Mouse (Mus musculus): Measurements from ENCODE around the gene Trp53rka. TPM values are rescaled to one million over a fixed set of nuclear protein-coding genes. Genes with fewer than 3 reads are reported as not detected.

Gene Trp53rka
- polyA plus RNA-seq, 1 experiment from 2014 or later: 10.8 TPM

DNA sequence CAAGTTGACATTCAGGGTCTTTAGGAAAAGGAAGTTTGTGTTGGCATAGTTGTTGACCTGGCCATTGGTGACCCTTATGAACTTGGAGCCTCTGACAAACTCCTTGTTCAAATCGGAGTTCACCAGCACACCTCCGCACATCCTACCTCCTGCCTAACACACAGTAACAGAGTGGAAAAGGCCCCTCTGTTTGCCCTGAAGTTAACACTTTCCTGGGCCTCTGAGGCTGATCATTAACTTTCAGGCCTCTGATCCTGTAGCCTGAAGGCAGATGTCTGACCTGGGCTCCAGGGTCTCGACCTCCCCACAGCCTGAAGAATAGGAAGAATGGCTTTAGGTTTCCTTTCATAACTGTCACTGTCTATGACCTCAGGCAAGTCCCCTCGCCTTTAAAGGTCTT lies 51.5 kb downstream of the Trp53rka start:
- Histone ChIP-seq H3K27ac (ENCODE audit: low read depth, low read length) (no peak overlapping the region), H3K9me3 (ENCODE audit: control insufficient read depth) (no peaks in the 10 kb centered on the region), H3K4me2 (replicated peaks; ENCODE audit: low read depth) (no peak overlapping the region), H3K9ac (ENCODE audit: low read depth, low read length) (no peak overlapping the region), H3K36me3 (ENCODE audit: control insufficient read depth, insufficient read depth) (no peaks in the 10 kb centered on the region), H3K27me3 (replicated peaks; ENCODE audit: control insufficient read depth, insufficient read depth, low read length) (no peaks in the 10 kb centered on the region), H3K4me1 (replicated peaks; ENCODE audit: control insufficient read depth, insufficient read depth, low read length) (no peaks in the 10 kb centered on the region), H3K4me3 (ENCODE audit: low read depth, low read length) (no peak overlapping the region)
- TF ChIP-seq CTCF (IDR thresholded peaks at IDR 0.05; ENCODE audit: low read depth): no peak
- no peak for ATAC-seq
- WGBS: 39% methylated on average over 4 of the region's 4 CpGs

Other genes starting within 250 kb of the Trp53rka start
- 199 and 209 TPM in 2 replicates for gene Slc35c2, start 205.5 kb downstream of the Trp53rka start, polyA plus RNA-seq (2015; fragmentation: Nextera tagmentation; extraction: Ambion mirVana)
- 62.2 and 63.6 TPM in 2 replicates for gene Elmo2, start 166.8 kb downstream of the Trp53rka start, polyA plus RNA-seq (2015; fragmentation: Nextera tagmentation; extraction: Ambion mirVana)
- 0.23 and 0.44 TPM in 2 replicates for gene Zfp663, start 124.6 kb downstream of the Trp53rka start, polyA plus RNA-seq (2015; fragmentation: Nextera tagmentation; extraction: Ambion mirVana)
- gene Zfp334, start 105.1 kb downstream of the Trp53rka start, polyA plus RNA-seq (2015; fragmentation: Nextera tagmentation; extraction: Ambion mirVana): 0.82 and 0.90 TPM in 2 replicates
- gene Ocstamp, start 92.9 kb downstream of the Trp53rka start, polyA plus RNA-seq (2015; fragmentation: Nextera tagmentation; extraction: Ambion mirVana): 1.7 and 1.8 TPM in 2 replicates
- 0.10 TPM in 1 of 2 replicates, not detected in the other for gene Slc13a3, start 20.1 kb downstream of the Trp53rka start, polyA plus RNA-seq (2015; fragmentation: Nextera tagmentation; extraction: Ambion mirVana)
- 1.6 and 2.1 TPM in 2 replicates for gene Slc2a10, start 10.5 kb upstream of the Trp53rka start, polyA plus RNA-seq (2015; fragmentation: Nextera tagmentation; extraction: Ambion mirVana)
- 0.16 and 0.51 TPM in 2 replicates for gene Eya2, start 101.7 kb upstream of the Trp53rka start, polyA plus RNA-seq (2015; fragmentation: Nextera tagmentation; extraction: Ambion mirVana)

All from intestine, postnatal 0 days (tissue).